Mouse (Mus musculus): ENCODE measurements around the gene Hdac1.
A peak's percentile ranks its signal among the peaks of the same experiment; 100 is the strongest.

- TF ChIP-seq CTCF (IDR thresholded peaks at IDR 0.05; ENCODE audit: borderline replicate concordance, insufficient read depth, low read length), result no peak
- TF ChIP-seq POLR2A (IDR thresholded peaks at IDR 0.05; ENCODE audit: low read depth, low read length), result peak; percentile 90
Measured at GRCm38 (mm10) chr4:129500607-129501566, 41.6 kb downstream of the Hdac1 start.

Measured in embryonic fibroblast, embryonic 13.5 days (primary cell).